Mouse (Mus musculus) MEL (cell line): ENCODE results near the gene Il27ra.

Experiments
- CHD2 ChIP-seq: IDR thresholded peaks from 2 replicates; pipeline ENCODE4 v1.6.1; 2011; ENCODE audit warnings: low read length, improper control_type of control experiment
- POLR2A ChIP-seq, 2 experiments: IDR thresholded peaks; 2 replicates each; pipeline ENCODE4 v1.6.1; 2011 to 2012; ENCODE audit warnings: low read length in 2 of 2, mild to moderate bottlenecking in 2 of 2, control low read depth in 1 of 2, improper control_type of control experiment in 1 of 2, low read depth in 1 of 2, moderate library complexity in 1 of 2; ENCODE audit not compliant: control insufficient read depth in 1 of 2, insufficient read depth in 1 of 2, poor library complexity in 1 of 2

DNA sequence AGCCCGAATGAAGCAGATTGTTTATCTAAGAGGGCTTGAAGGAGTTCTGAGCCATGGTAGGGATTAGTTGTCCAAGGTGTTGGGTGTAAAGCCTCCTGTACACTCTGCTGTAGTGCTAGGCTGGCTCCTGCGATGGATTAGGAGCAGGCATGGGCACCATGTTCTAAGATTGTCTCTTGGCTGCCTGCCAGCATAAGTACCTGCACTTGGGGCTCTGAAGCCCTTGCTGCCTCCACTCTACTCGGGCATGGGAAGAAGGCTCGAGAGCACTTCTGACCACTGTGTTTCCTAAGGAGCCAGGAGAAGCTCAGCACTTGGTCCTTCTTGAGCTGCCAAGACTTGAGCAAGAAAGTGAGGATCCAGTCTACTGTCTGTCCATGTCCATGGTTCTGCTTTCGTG lies 36.8 kb upstream of the Il27ra start:
- TF ChIP-seq POLR2A (IDR thresholded peaks at IDR 0.05; ENCODE audit: control insufficient read depth in 1 of 2, insufficient read depth in 1 of 2, low read depth in 1 of 2, low read length in 2 of 2, poor library complexity in 1 of 2) (no peak), CHD2 (no peak)
